15 mouse cellular contexts compared by ENCODE assay signal in the genomic region with DNA sequence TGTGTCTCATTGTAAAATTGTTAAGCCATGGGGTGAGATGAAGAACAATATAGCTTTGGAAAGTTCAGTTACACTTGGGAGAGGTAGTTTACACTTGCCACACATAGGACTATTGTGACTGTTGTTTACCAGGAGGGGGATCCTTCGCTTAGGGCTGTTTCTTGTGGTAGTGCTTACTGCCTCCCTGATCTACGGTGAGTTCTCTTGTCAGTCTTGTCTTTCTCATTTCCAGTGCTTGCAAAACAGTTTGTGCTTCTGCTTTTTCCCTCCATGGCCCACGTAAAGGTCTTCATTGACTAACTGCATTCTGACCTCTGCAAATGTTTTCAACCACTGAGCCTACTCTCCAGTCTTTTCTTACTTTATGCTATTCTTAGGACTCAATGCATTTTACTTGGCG. TPM values are rescaled to one million over a fixed set of nuclear protein-coding genes. Genes with fewer than 3 reads are reported as not detected.
"Had no signal": no experiment of that assay in that cellular context is flagged by ENCODE, and none has a peak within 500 bp of the region (broad histone marks: within the 10 kb centered on the region; RNA-seq: fewer than 3 reads in every experiment).

No protein-coding gene starts in this region.

- ATAC-seq: intestine, embryonic 15.5 days; midbrain, embryonic 13.5 days had no signal

- H3K27me3 ChIP-seq: intestine, embryonic 15.5 days; lung, embryonic 15.5 days; midbrain, embryonic 13.5 days; neural tube, embryonic 13.5 days; stomach, embryonic 15.5 days had no signal

- H3K9me3 ChIP-seq: intestine, embryonic 15.5 days; limb, embryonic 10.5 days; lung, embryonic 15.5 days; midbrain, embryonic 13.5 days; neural tube, embryonic 13.5 days; stomach, embryonic 15.5 days had no signal

- H3K36me3 ChIP-seq: intestine, embryonic 15.5 days; stomach, embryonic 15.5 days had no signal

- H3K4me3 ChIP-seq: intestine, embryonic 15.5 days; left cerebral cortex, adult 2 months; limb, embryonic 10.5 days; lung, embryonic 15.5 days; midbrain, embryonic 13.5 days; neural tube, embryonic 13.5 days; stomach, embryonic 15.5 days had no signal

- H3K4me1 ChIP-seq: lung, embryonic 15.5 days; midbrain, embryonic 13.5 days; stomach, embryonic 15.5 days had no signal

- H3K4me2 ChIP-seq: intestine, embryonic 15.5 days; lung, embryonic 15.5 days; midbrain, embryonic 13.5 days; neural tube, embryonic 13.5 days; stomach, embryonic 15.5 days had no signal

- H3K9ac ChIP-seq: intestine, embryonic 15.5 days; liver, embryonic 14.5 days; lung, embryonic 15.5 days; midbrain, embryonic 13.5 days; neural tube, embryonic 13.5 days; stomach, embryonic 15.5 days had no signal

- DNase-seq: kidney, adult 18-20 months; kidney, postnatal 10 days; lung, postnatal 14 days; right cerebral cortex, postnatal 14 days; thymus, postnatal 4 days had no signal

- H3K27ac ChIP-seq: intestine, embryonic 15.5 days; left cerebral cortex, adult 2 months; limb, embryonic 10.5 days; liver, embryonic 14.5 days; lung, embryonic 15.5 days; midbrain, embryonic 13.5 days; neural tube, embryonic 13.5 days; stomach, embryonic 15.5 days had no signal

RNA-seq across cellular contexts. Expression of gene Nek10, which starts 2.9 kb away (rescaled TPM):
- polyA plus RNA-seq: intestine, embryonic 15.5 days; kidney, embryonic 14.5 days; thymus, postnatal 0 days had no signal
